Comparison of ENCODE assay signal across 28 mouse cellular contexts in genomic region chr3:33498645-33499044, GRCm38 (mm10).
"Had no signal": no experiment of that assay in that cellular context is flagged by ENCODE, and none has a peak within 500 bp of the region (broad histone marks: within the 10 kb centered on the region; RNA-seq: fewer than 3 reads in every experiment).

No protein-coding gene starts in this region.

- H3K9ac ChIP-seq: embryonic facial prominence, embryonic 12.5 days; embryonic facial prominence, embryonic 13.5 days; embryonic facial prominence, embryonic 15.5 days; forebrain, embryonic 12.5 days; forebrain, embryonic 15.5 days; forebrain, postnatal 0 days had no signal

- DNase-seq: cerebellum, adult 8-10 months; cerebellum, adult 9-10 months; cerebellum, adult 9-11 months; cerebellum, postnatal 10 days; cerebellum, postnatal 14 days; cerebellum, postnatal 25 days; cerebellum, postnatal 36 days; embryo, embryonic 11 days; forebrain, postnatal 0 days; gastrocnemius, adult 2 months; gastrocnemius, postnatal 10 days; gastrocnemius, postnatal 14 days; gastrocnemius, postnatal 25 days; gastrocnemius, postnatal 36 days; heart, adult 11 months; heart, adult 18-20 months; heart, adult 2 months had no signal

- ATAC-seq: forebrain, embryonic 14.5 days; forebrain, embryonic 15.5 days; forebrain, embryonic 16.5 days; forebrain, postnatal 0 days had no signal

- H3K4me3 ChIP-seq: embryonic facial prominence, embryonic 12.5 days; embryonic facial prominence, embryonic 13.5 days; embryonic facial prominence, embryonic 15.5 days; erythroblast, embryonic 14.5 days; forebrain, embryonic 10.5 days; forebrain, embryonic 12.5 days; forebrain, embryonic 15.5 days; gastrocnemius, adult 2 months; heart, adult 2 months; heart, embryonic 10.5 days had no signal

- H3K4me1 ChIP-seq: embryonic facial prominence, embryonic 12.5 days; embryonic facial prominence, embryonic 13.5 days; embryonic facial prominence, embryonic 15.5 days; forebrain, embryonic 10.5 days; forebrain, embryonic 12.5 days; forebrain, embryonic 15.5 days; heart, embryonic 10.5 days had no signal

- H3K36me3 ChIP-seq: embryonic facial prominence, embryonic 12.5 days; embryonic facial prominence, embryonic 13.5 days; embryonic facial prominence, embryonic 15.5 days; forebrain, embryonic 10.5 days; forebrain, embryonic 12.5 days; forebrain, embryonic 15.5 days; heart, embryonic 10.5 days had no signal

- H3K27ac ChIP-seq: embryonic facial prominence, embryonic 12.5 days; embryonic facial prominence, embryonic 13.5 days; embryonic facial prominence, embryonic 15.5 days; forebrain, embryonic 10.5 days; forebrain, embryonic 12.5 days; forebrain, embryonic 15.5 days; gastrocnemius, adult 2 months; heart, adult 2 months; heart, embryonic 10.5 days had no signal

- H3K27me3 ChIP-seq: embryonic facial prominence, embryonic 12.5 days; embryonic facial prominence, embryonic 13.5 days; embryonic facial prominence, embryonic 15.5 days; forebrain, embryonic 12.5 days; forebrain, embryonic 15.5 days had no signal

- H3K4me2 ChIP-seq: embryonic facial prominence, embryonic 12.5 days; embryonic facial prominence, embryonic 13.5 days; embryonic facial prominence, embryonic 15.5 days; forebrain, embryonic 12.5 days; forebrain, embryonic 15.5 days; heart, embryonic 11.5 days had no signal

- H3K9me3 ChIP-seq: embryonic facial prominence, embryonic 12.5 days; embryonic facial prominence, embryonic 13.5 days; embryonic facial prominence, embryonic 15.5 days; forebrain, embryonic 10.5 days; forebrain, embryonic 12.5 days; forebrain, embryonic 15.5 days; heart, embryonic 10.5 days had no signal
